Mouse (Mus musculus): Measurements from ENCODE around the gene Prss56. TPM values are rescaled to one million over a fixed set of nuclear protein-coding genes. Genes with fewer than 3 reads are reported as not detected.

The Prss56 gene
- polyA plus RNA-seq, 1 experiment from 2014 or later: 2.1 TPM

GRCm38 (mm10) chr1:87213735-87214704, 30.9 kb downstream of the Prss56 start, which contains the start of gene Eif4e2:
Gene Eif4e2 (plus strand): TSS chr1:87213914.
- Histone ChIP-seq H3K27ac (ENCODE audit: low read depth, low read length) (peak within 1 kb of the TSS; percentile 99), H3K9me3 (ENCODE audit: control insufficient read depth, low read length) (no peaks in the 10 kb centered on the region), H3K4me3 (ENCODE audit: low read length) (peak within 1 kb of the TSS; percentile 96), H3K27me3 (replicated peaks; ENCODE audit: control insufficient read depth, insufficient read depth, low read length) (no peaks in the 10 kb centered on the region), H3K9ac (ENCODE audit: low read depth, low read length) (peak within 1 kb of the TSS; percentile 99), H3K36me3 (ENCODE audit: control insufficient read depth, insufficient read depth, low read length) (no peaks in the 10 kb centered on the region), H3K4me2 (ENCODE audit: low read length) (peak within 1 kb of the TSS; percentile 80), H3K4me1 (ENCODE audit: control insufficient read depth, insufficient read depth, low read depth, low read length) (peaks cover 30% of the 10 kb centered on the region)
- ATAC-seq: peak; percentile 97
- WGBS: under 1% methylated on average over 79 of the region's 99 CpGs

- no peaks in the 10 kb centered on the region for H3K9me3 ChIP-seq (ENCODE audit: control insufficient read depth, low read length)
- H3K27ac ChIP-seq (ENCODE audit: low read depth, low read length): peak overlapping the region; percentile 99; the same call in 1 of the 2 replicates
- H3K27me3 ChIP-seq (replicated peaks; ENCODE audit: control insufficient read depth, insufficient read depth, low read length): no peaks in the 10 kb centered on the region
- H3K9ac ChIP-seq (ENCODE audit: low read depth, low read length): peak overlapping the region; percentile 99
- H3K4me1 ChIP-seq (ENCODE audit: control insufficient read depth, insufficient read depth, low read depth, low read length): peaks cover 30% of the 10 kb centered on the region
- peak overlapping the region; percentile 96 for H3K4me3 ChIP-seq (ENCODE audit: low read length)
- 0 out of 2 replicates have a peak, but pooled peaks cover 5% of the 10 kb centered on the region for H3K36me3 ChIP-seq (ENCODE audit: control insufficient read depth, insufficient read depth, low read length)
- ATAC-seq: no peak
- H3K4me2 ChIP-seq (ENCODE audit: low read length): peak overlapping the region; percentile 80
- 30% methylated on average over 4 of the region's 4 CpGs for WGBS
These were observed 31.6 kb downstream of the Prss56 start for GRCm38 (mm10) chr1:87214748-87215147.

GRCm38 (mm10) chr1:87217938-87218337, 34.8 kb downstream of the Prss56 start:
- ATAC-seq: no peak
- Histone ChIP-seq H3K9me3 (ENCODE audit: control insufficient read depth, low read length) (no peaks in the 10 kb centered on the region), H3K9ac (ENCODE audit: low read depth, low read length) (no peak overlapping the region), H3K36me3 (ENCODE audit: control insufficient read depth, insufficient read depth, low read length) (peaks cover 28% of the 10 kb centered on the region), H3K27ac (ENCODE audit: low read depth, low read length) (no peak overlapping the region), H3K4me3 (ENCODE audit: low read length) (no peak overlapping the region), H3K27me3 (replicated peaks; ENCODE audit: control insufficient read depth, insufficient read depth, low read length) (no peaks in the 10 kb centered on the region), H3K4me2 (ENCODE audit: low read length) (no peak overlapping the region), H3K4me1 (ENCODE audit: control insufficient read depth, insufficient read depth, low read depth, low read length) (peaks cover 28% of the 10 kb centered on the region)
- WGBS: 65% methylated on average over 3 of the region's 3 CpGs

GRCm38 (mm10) chr1:87225739-87226138, 42.6 kb downstream of the Prss56 start:
- Histone ChIP-seq H3K4me2 (ENCODE audit: low read length) (no peak overlapping the region), H3K27ac (ENCODE audit: low read depth, low read length) (no peak overlapping the region), H3K4me1 (ENCODE audit: control insufficient read depth, insufficient read depth, low read depth, low read length) (no peaks in the 10 kb centered on the region), H3K27me3 (replicated peaks; ENCODE audit: control insufficient read depth, insufficient read depth, low read length) (no peaks in the 10 kb centered on the region), H3K9me3 (ENCODE audit: control insufficient read depth, low read length) (no peaks in the 10 kb centered on the region), H3K4me3 (ENCODE audit: low read length) (no peak overlapping the region), H3K9ac (ENCODE audit: low read depth, low read length) (no peak overlapping the region), H3K36me3 (ENCODE audit: control insufficient read depth, insufficient read depth, low read length) (peaks cover 65% of the 10 kb centered on the region)
- 95% methylated on average over 8 of the region's 8 CpGs for WGBS
- no peak for ATAC-seq

- Histone ChIP-seq H3K4me1 (ENCODE audit: control insufficient read depth, insufficient read depth, low read depth, low read length) (no peaks in the 10 kb centered on the region), H3K27ac (ENCODE audit: low read depth, low read length) (no peak overlapping the region), H3K4me2 (ENCODE audit: low read length) (no peak overlapping the region), H3K9ac (ENCODE audit: low read depth, low read length) (no peak overlapping the region), H3K9me3 (ENCODE audit: control insufficient read depth, low read length) (no peaks in the 10 kb centered on the region), H3K27me3 (replicated peaks; ENCODE audit: control insufficient read depth, insufficient read depth, low read length) (no peaks in the 10 kb centered on the region), H3K36me3 (ENCODE audit: control insufficient read depth, insufficient read depth, low read length) (peaks cover 59% of the 10 kb centered on the region), H3K4me3 (ENCODE audit: low read length) (no peak overlapping the region)
- WGBS: 100% methylated on average over 1 of the region's 1 CpGs
- no peak for ATAC-seq
These were observed 43.5 kb downstream of the Prss56 start for GRCm38 (mm10) chr1:87226409-87227159.

GRCm38 (mm10) chr1:87227160-87227550, 44.0 kb downstream of the Prss56 start:
- H3K27ac ChIP-seq (ENCODE audit: low read depth, low read length): no peak overlapping the region
- no peaks in the 10 kb centered on the region for H3K9me3 ChIP-seq (ENCODE audit: control insufficient read depth, low read length)
- 70% methylated on average over 3 of the region's 3 CpGs for WGBS
- ATAC-seq: no peak
- no peaks in the 10 kb centered on the region for H3K27me3 ChIP-seq (replicated peaks; ENCODE audit: control insufficient read depth, insufficient read depth, low read length)
- H3K4me3 ChIP-seq (ENCODE audit: low read length): no peak overlapping the region
- no peak overlapping the region for H3K4me2 ChIP-seq (ENCODE audit: low read length)
- no peak overlapping the region for H3K9ac ChIP-seq (ENCODE audit: low read depth, low read length)
- H3K36me3 ChIP-seq (ENCODE audit: control insufficient read depth, insufficient read depth, low read length): peaks cover 55% of the 10 kb centered on the region
- H3K4me1 ChIP-seq (ENCODE audit: control insufficient read depth, insufficient read depth, low read depth, low read length): no peaks in the 10 kb centered on the region

GRCm38 (mm10) chr1:87230606-87231005, 47.5 kb downstream of the Prss56 start:
- no peak overlapping the region for H3K4me2 ChIP-seq (ENCODE audit: low read length)
- 64% methylated on average over 5 of the region's 5 CpGs for WGBS
- H3K4me3 ChIP-seq (ENCODE audit: low read length): no peak overlapping the region
- no peak for ATAC-seq
- no peaks in the 10 kb centered on the region for H3K4me1 ChIP-seq (ENCODE audit: control insufficient read depth, insufficient read depth, low read depth, low read length)
- H3K36me3 ChIP-seq (ENCODE audit: control insufficient read depth, insufficient read depth, low read length): peaks cover 58% of the 10 kb centered on the region
- no peak overlapping the region for H3K9ac ChIP-seq (ENCODE audit: low read depth, low read length)
- no peak overlapping the region for H3K27ac ChIP-seq (ENCODE audit: low read depth, low read length)
- H3K9me3 ChIP-seq (ENCODE audit: control insufficient read depth, low read length): no peaks in the 10 kb centered on the region
- no peaks in the 10 kb centered on the region for H3K27me3 ChIP-seq (replicated peaks; ENCODE audit: control insufficient read depth, insufficient read depth, low read length)

GRCm38 (mm10) chr1:87232197-87232596, 49.1 kb downstream of the Prss56 start:
- Histone ChIP-seq H3K36me3 (ENCODE audit: control insufficient read depth, insufficient read depth, low read length) (peaks cover 45% of the 10 kb centered on the region), H3K9ac (ENCODE audit: low read depth, low read length) (no peak overlapping the region), H3K9me3 (ENCODE audit: control insufficient read depth, low read length) (no peaks in the 10 kb centered on the region), H3K4me1 (ENCODE audit: control insufficient read depth, insufficient read depth, low read depth, low read length) (no peaks in the 10 kb centered on the region), H3K4me2 (ENCODE audit: low read length) (no peak overlapping the region), H3K27ac (ENCODE audit: low read depth, low read length) (no peak overlapping the region), H3K4me3 (ENCODE audit: low read length) (no peak overlapping the region), H3K27me3 (replicated peaks; ENCODE audit: control insufficient read depth, insufficient read depth, low read length) (no peaks in the 10 kb centered on the region)
- WGBS: 72% methylated on average over 7 of the region's 7 CpGs
- no peak for ATAC-seq

Measured in hindbrain, embryonic 16.5 days (tissue).